Mouse (Mus musculus) olfactory bulb, adult 2 months (tissue): Measurements from ENCODE around the gene Faf1. TPM values are rescaled to one million over a fixed set of nuclear protein-coding genes. Genes with fewer than 3 reads are reported as not detected.
A peak's percentile ranks its signal among the peaks of the same experiment; 100 is the strongest.
"Not testable (repeated sequence)": the region's sequence is repeated elsewhere in the genome, so short reads cannot be mapped to it uniquely, and the experiment has no call there.

Experiments
- H3K27ac ChIP-seq: fragments of 200-500 bp; 2 replicates; pipeline ENCODE4 v1.5.1; 2012; ENCODE audit warnings: low read depth, low read length; ENCODE audit not compliant: insufficient read depth
- H3K4me1 ChIP-seq: fragments of 200-500 bp; 2 replicates; pipeline ENCODE4 v1.6.1; 2012; ENCODE audit warnings: low read length; ENCODE audit not compliant: control insufficient read depth, insufficient read depth
- H3K4me3 ChIP-seq: fragments of 200-500 bp; 2 replicates; pipeline ENCODE4 v1.5.1; 2012; ENCODE audit warnings: mild to moderate bottlenecking, low read depth, low read length, moderate library complexity; ENCODE audit not compliant: insufficient read depth
- CTCF ChIP-seq: fragments of 200-500 bp; IDR thresholded peaks from 2 replicates; pipeline ENCODE4 v1.5.1; 2012; ENCODE audit warnings: low read depth, mild to moderate bottlenecking, low read length, moderate library complexity; ENCODE audit not compliant: insufficient read depth
- POLR2A ChIP-seq: fragments of 200-500 bp; IDR thresholded peaks from 2 replicates; pipeline ENCODE4 v1.6.1; 2012; ENCODE audit warnings: mild to moderate bottlenecking, low read depth, low read length, moderate library complexity; ENCODE audit not compliant: insufficient read depth
- WGBS: fragments of 180-500 bp; shearing (Covaris S2); methylation state at CpG from one replicate; pipeline ENCODE4 v1.1.7; 2018; 5-methylcytosine and 5-hydroxymethylcytosine counted together
- polyA plus RNA-seq: library from polyadenylated mRNA; stranded (reverse); fragments of >200 nt; gene quantifications from 2 replicates; pipeline ENCODE4 v1.2.4, GENCODE M21; 2012; ENCODE audit warnings: low replicate concordance; ENCODE audit not compliant: missing spikeins, insufficient read depth, insufficient read length

The Faf1 gene
- polyA plus RNA-seq, 1 experiment = not detected

- no peak overlapping the region for H3K4me3 ChIP-seq
- no peak for TF ChIP-seq POLR2A
- TF ChIP-seq CTCF = no peak
- peaks cover 2% of the 10 kb centered on the region; the same call in 1 of the 2 replicates for H3K4me1 ChIP-seq
- H3K27ac ChIP-seq = no peak overlapping the region
- WGBS = 96% methylated on average over 1 of the region's 1 CpGs
These were observed 4.4 kb upstream of the Faf1 start for GRCm38 (mm10) chr4:109671941-109672340.

- Histone ChIP-seq H3K27ac (no peak overlapping the region), H3K4me3 (no peak overlapping the region), H3K4me1 (no peaks in the 10 kb centered on the region)
- WGBS = 89% methylated on average over 2 of the region's 2 CpGs
- TF ChIP-seq CTCF = no peak
- no peak for TF ChIP-seq POLR2A
These were observed 2.3 kb upstream of the Faf1 start for GRCm38 (mm10) chr4:109674097-109674496.

GRCm38 (mm10) chr4:109677221-109677620, 833 bp downstream of the Faf1 start:
- WGBS = 1% methylated on average over 3 of the region's 3 CpGs
- Histone ChIP-seq H3K27ac (no peak overlapping the region), H3K4me1 (no peaks in the 10 kb centered on the region), H3K4me3 (peak overlapping the region; percentile 77)
- TF ChIP-seq POLR2A = no peak
- no peak for TF ChIP-seq CTCF

- Histone ChIP-seq H3K27ac (no peak overlapping the region), H3K4me3 (no peak overlapping the region), H3K4me1 (peaks cover 2% of the 10 kb centered on the region; the same call in 1 of the 2 replicates)
- TF ChIP-seq POLR2A = no peak
- 42% methylated on average over 2 of the region's 2 CpGs for WGBS
These were observed 7.2 kb downstream of the Faf1 start for GRCm38 (mm10) chr4:109683561-109683960.

- Histone ChIP-seq H3K27ac (no peak overlapping the region), H3K4me1 (no peaks in the 10 kb centered on the region), H3K4me3 (no peak overlapping the region)
- TF ChIP-seq CTCF (no peak), POLR2A (no peak)
These were observed 16.3 kb downstream of the Faf1 start for GRCm38 (mm10) chr4:109692674-109693073.

GRCm38 (mm10) chr4:109700727-109701126, 24.3 kb downstream of the Faf1 start:
- 78% methylated on average over 3 of the region's 3 CpGs for WGBS
- not testable (repeated sequence) for H3K4me1 ChIP-seq, H3K4me3 ChIP-seq, H3K27ac ChIP-seq

GRCm38 (mm10) chr4:109703568-109703967, 27.2 kb downstream of the Faf1 start:
- Histone ChIP-seq H3K4me1 (no peaks in the 10 kb centered on the region), H3K4me3 (no peak overlapping the region), H3K27ac (no peak overlapping the region)
- no peak for TF ChIP-seq POLR2A
- TF ChIP-seq CTCF = no peak

GRCm38 (mm10) chr4:109705349-109705748, 29.0 kb downstream of the Faf1 start:
- WGBS = 79% methylated on average over 2 of the region's 2 CpGs

GRCm38 (mm10) chr4:109719281-109719680, 42.9 kb downstream of the Faf1 start:
- WGBS = 92% methylated on average over 5 of the region's 5 CpGs
- no peak overlapping the region for H3K4me3 ChIP-seq
- TF ChIP-seq CTCF (no peak), POLR2A (no peak)
- no peak overlapping the region for H3K27ac ChIP-seq
- H3K4me1 ChIP-seq = no peaks in the 10 kb centered on the region; the same call in 1 of the 2 replicates

More at GRCm38 (mm10) chr4:109705349-109705748, 29.0 kb downstream of the Faf1 start:
- no peak overlapping the region for H3K27ac ChIP-seq
- H3K4me1 ChIP-seq = no peaks in the 10 kb centered on the region
- TF ChIP-seq POLR2A = no peak
- TF ChIP-seq CTCF = no peak
- no peak overlapping the region for H3K4me3 ChIP-seq

- WGBS = 3% methylated on average over 2 of the region's 2 CpGs
- H3K4me3 ChIP-seq = no peak overlapping the region
- H3K4me1 ChIP-seq = no peaks in the 10 kb centered on the region
- no peak for TF ChIP-seq POLR2A
- no peak for TF ChIP-seq CTCF
- H3K27ac ChIP-seq = no peak overlapping the region
These were observed 52.9 kb downstream of the Faf1 start for GRCm38 (mm10) chr4:109729281-109729680.
